Mouse (Mus musculus) myocyte (in vitro differentiated cells): ENCODE data around the gene Ruvbl1. TPM values are rescaled to one million over a fixed set of nuclear protein-coding genes. Genes with fewer than 3 reads are reported as not detected.
A peak's percentile ranks its signal among the peaks of the same experiment; 100 is the strongest.

ENCODE experiments used
- H3K27me3 ChIP-seq: one replicate; pipeline ENCODE4 v1.6.1; 2011; ENCODE audit not compliant: control insufficient read depth, insufficient read depth, insufficient read length
- H3K36me3 ChIP-seq: one replicate; pipeline ENCODE4 v1.6.1; 2011; ENCODE audit not compliant: control insufficient read depth, insufficient read depth
- H3K4me2 ChIP-seq: one replicate; pipeline ENCODE4 v1.6.1; 2011; ENCODE audit warnings: low read depth, control low read depth
- H3K4me3 ChIP-seq: one replicate; pipeline ENCODE4 v1.5.1; 2011; ENCODE audit warnings: mild to moderate bottlenecking, control low read depth, moderate library complexity
- H3K79me2 ChIP-seq: one replicate; pipeline ENCODE4 v1.6.1; 2011; ENCODE audit not compliant: control insufficient read depth, insufficient read depth
- H3ac ChIP-seq: one replicate; pipeline ENCODE4 v1.6.1; 2011; ENCODE audit not compliant: control insufficient read depth, insufficient read length
- CEBPB ChIP-seq: IDR thresholded peaks from 2 replicates; pipeline ENCODE4 v1.6.1; 2011; ENCODE audit warnings: mild to moderate bottlenecking, moderate library complexity; ENCODE audit not compliant: poor library complexity, insufficient read depth, severe bottlenecking
- E2F4 ChIP-seq: IDR thresholded peaks from one replicate; pipeline ENCODE4 v1.6.1; 2011; ENCODE audit warnings: mild to moderate bottlenecking, control low read depth, moderate library complexity; ENCODE audit not compliant: insufficient read depth
- MAX ChIP-seq: IDR thresholded peaks from one replicate; pipeline ENCODE4 v1.6.1; 2011; ENCODE audit warnings: low read depth, mild to moderate bottlenecking, control low read depth
- MYOD1 ChIP-seq, 3 experiments: IDR thresholded peaks; one replicate each; pipeline ENCODE4 v1.6.1; 2011; ENCODE audit warnings: control low read depth in 2 of 3, low read depth in 2 of 3, mild to moderate bottlenecking in 2 of 3, moderate library complexity in 1 of 3; ENCODE audit not compliant: insufficient read length in 2 of 3, control insufficient read depth in 1 of 3
- MYOG ChIP-seq, 3 experiments: IDR thresholded peaks; one replicate each; pipeline ENCODE4 v1.6.1; 2011; ENCODE audit warnings: control low read depth in 2 of 3, low read depth in 2 of 3, mild to moderate bottlenecking in 2 of 3; ENCODE audit not compliant: insufficient read length in 2 of 3, control insufficient read depth in 1 of 3, insufficient read depth in 1 of 3
- POLR2A ChIP-seq: IDR thresholded peaks from one replicate; pipeline ENCODE4 v1.6.1; 2011; ENCODE audit warnings: low read depth, mild to moderate bottlenecking, control low read depth, moderate library complexity; ENCODE audit not compliant: insufficient read length
- POLR2AphosphoS2 ChIP-seq: IDR thresholded peaks from one replicate; pipeline ENCODE4 v1.6.1; 2011; ENCODE audit warnings: low read depth, control low read depth; ENCODE audit not compliant: insufficient read length
- REST ChIP-seq: IDR thresholded peaks from one replicate; pipeline ENCODE4 v1.6.1; 2011; ENCODE audit warnings: mild to moderate bottlenecking, control low read depth, moderate library complexity; ENCODE audit not compliant: insufficient read depth, insufficient read length
- SRF ChIP-seq: IDR thresholded peaks from one replicate; pipeline ENCODE4 v1.6.1; 2011; ENCODE audit warnings: low read depth; ENCODE audit not compliant: control insufficient read depth, insufficient read length
- TCF12 ChIP-seq: IDR thresholded peaks from one replicate; pipeline ENCODE4 v1.6.1; 2011; ENCODE audit warnings: mild to moderate bottlenecking, control low read depth; ENCODE audit not compliant: poor library complexity, insufficient read depth, severe bottlenecking
- TCF3 ChIP-seq: IDR thresholded peaks from one replicate; pipeline ENCODE4 v1.6.1; 2011; ENCODE audit warnings: low read depth, control low read depth; ENCODE audit not compliant: insufficient read length
- USF1 ChIP-seq: IDR thresholded peaks from one replicate; pipeline ENCODE4 v1.6.1; 2011; ENCODE audit warnings: low read depth, mild to moderate bottlenecking, control low read depth, moderate library complexity
- polyA plus RNA-seq: library from polyadenylated mRNA; unstranded; fragments of >200 nt; fragmentation: generic; extraction: Trizol; gene quantifications from one replicate; pipeline ENCODE4 v1.2.1, GENCODE M21; 2012; ENCODE audit warnings: missing spikeins

The Ruvbl1 gene
- polyA plus RNA-seq, 1 experiment: 58.6 TPM

- TF ChIP-seq MYOD1 (IDR thresholded peaks at IDR 0.05; ENCODE audit: control insufficient read depth in 1 of 3, insufficient read length in 2 of 3, low read depth in 2 of 3): no peak
- TF ChIP-seq POLR2A: no peak
- no peak for TF ChIP-seq MAX
- TF ChIP-seq MYOG (IDR thresholded peaks at IDR 0.05; ENCODE audit: control insufficient read depth in 1 of 3, insufficient read depth in 1 of 3, insufficient read length in 2 of 3, low read depth in 2 of 3): no peak
- TF ChIP-seq POLR2AphosphoS2: no peak
- no peak for TF ChIP-seq E2F4
- H3K27me3 ChIP-seq: peaks cover 7% of the 10 kb centered on the region
- peak overlapping the region; percentile 73 for H3K4me2 ChIP-seq
- H3K4me3 ChIP-seq: peak overlapping the region; percentile 38
- peak overlapping the region; percentile 41 for H3ac ChIP-seq
- H3K79me2 ChIP-seq: no peaks in the 10 kb centered on the region
- no peaks in the 10 kb centered on the region for H3K36me3 ChIP-seq
Observed at GRCm38 (mm10) chr6:88445661-88446060, 19.5 kb upstream of the Ruvbl1 start.

DNA sequence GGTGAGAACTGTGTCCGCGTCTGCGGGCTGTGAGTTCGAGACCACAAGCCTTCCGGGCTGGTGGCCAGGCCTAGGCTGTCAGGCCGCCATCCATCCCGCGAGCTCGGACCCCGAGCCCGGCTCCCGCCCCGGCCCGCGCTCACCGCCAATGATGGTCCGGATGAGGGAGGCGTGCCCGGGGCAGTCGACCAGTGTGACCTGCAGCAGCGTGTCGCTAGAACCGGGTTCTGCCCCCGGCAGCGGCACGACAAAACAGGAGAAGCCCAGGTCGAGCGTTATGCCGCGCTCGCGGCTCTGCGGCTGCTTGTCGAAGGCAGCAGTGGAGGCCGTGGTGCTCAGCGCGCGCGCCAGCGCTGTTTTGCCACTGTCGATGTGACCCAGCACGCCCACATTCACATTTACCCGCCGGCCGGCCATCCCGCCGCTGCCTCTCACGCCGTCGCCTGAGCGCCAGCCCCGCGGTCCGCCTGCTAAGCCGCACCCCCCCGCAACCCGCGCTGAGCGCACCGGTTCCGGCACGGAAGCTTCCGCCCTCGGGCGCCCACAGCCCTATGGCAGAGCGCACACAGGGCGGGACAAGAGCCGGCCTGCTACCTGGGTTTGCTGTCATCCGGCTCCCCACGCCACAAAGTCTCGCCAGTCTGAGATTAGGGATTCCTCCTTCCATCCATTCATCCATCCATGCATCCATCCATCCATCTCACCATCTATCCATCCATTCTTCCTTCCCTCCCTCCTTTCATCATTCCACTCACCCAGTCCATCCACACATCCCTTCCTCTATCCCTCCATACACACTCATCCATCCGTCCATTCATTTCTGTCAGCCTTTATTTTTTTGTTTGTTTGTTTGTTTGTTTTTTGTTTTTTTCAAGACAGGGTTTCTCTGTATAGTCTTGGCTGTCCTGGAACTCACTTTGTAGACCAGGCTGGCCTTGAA is 18.9 kb upstream of the Ruvbl1 start, which contains the start of gene Eefsec:
Gene Eefsec, minus strand, starts transcription at position 477 of the 940 bp plus-strand sequence.
- H3ac ChIP-seq: peak within 1 kb of the TSS; percentile 41
- H3K4me2 ChIP-seq: peak within 1 kb of the TSS; percentile 73
- H3K4me3 ChIP-seq: peak within 1 kb of the TSS; percentile 38
- TF ChIP-seq USF1 (no peak), SRF (no peak), REST (no peak), POLR2A (peak; percentile 86), MAX (no peak), TCF12 (no peak), MYOG (IDR thresholded peaks at IDR 0.05; ENCODE audit: control insufficient read depth in 1 of 3, insufficient read depth in 1 of 3, insufficient read length in 2 of 3, low read depth in 2 of 3) (peak in 2 of 3 experiments; percentile 34 to 60), CEBPB (no peak), POLR2AphosphoS2 (peak; percentile 77), TCF3 (no peak), MYOD1 (IDR thresholded peaks at IDR 0.05; ENCODE audit: control insufficient read depth in 1 of 3, insufficient read length in 2 of 3, low read depth in 2 of 3) (peak in 1 of 3 experiments; percentile 17), E2F4 (peak; percentile 73)
- H3K79me2 ChIP-seq: no peaks in the 10 kb centered on the region
- H3K36me3 ChIP-seq: no peaks in the 10 kb centered on the region
- peaks cover 14% of the 10 kb centered on the region for H3K27me3 ChIP-seq

- Histone ChIP-seq H3K79me2 (no peaks in the 10 kb centered on the region), H3ac (no peak overlapping the region), H3K4me2 (no peak overlapping the region), H3K4me3 (no peak overlapping the region), H3K27me3 (peaks cover 17% of the 10 kb centered on the region), H3K36me3 (no peaks in the 10 kb centered on the region)
- TF ChIP-seq SRF (no peak), TCF3 (no peak), CEBPB (no peak), E2F4 (no peak), POLR2AphosphoS2 (no peak), REST (no peak), MAX (no peak), TCF12 (no peak), USF1 (no peak), MYOG (IDR thresholded peaks at IDR 0.05; ENCODE audit: control insufficient read depth in 1 of 3, insufficient read depth in 1 of 3, insufficient read length in 2 of 3, low read depth in 2 of 3) (no peak), MYOD1 (IDR thresholded peaks at IDR 0.05; ENCODE audit: control insufficient read depth in 1 of 3, insufficient read length in 2 of 3, low read depth in 2 of 3) (no peak), POLR2A (no peak)
Observed at GRCm38 (mm10) chr6:88447454-88447853, 17.8 kb upstream of the Ruvbl1 start.

- peaks cover 39% of the 10 kb centered on the region for H3K27me3 ChIP-seq
- TF ChIP-seq POLR2AphosphoS2 (no peak), MAX (no peak), TCF3 (no peak), E2F4 (no peak), MYOD1 (IDR thresholded peaks at IDR 0.05; ENCODE audit: control insufficient read depth in 1 of 3, insufficient read length in 2 of 3, low read depth in 2 of 3) (no peak), POLR2A (no peak), USF1 (no peak), REST (no peak), MYOG (IDR thresholded peaks at IDR 0.05; ENCODE audit: control insufficient read depth in 1 of 3, insufficient read depth in 1 of 3, insufficient read length in 2 of 3, low read depth in 2 of 3) (no peak), CEBPB (no peak), SRF (no peak), TCF12 (no peak)
- H3K79me2 ChIP-seq: no peaks in the 10 kb centered on the region
- H3K4me3 ChIP-seq: no peak overlapping the region
- H3K36me3 ChIP-seq: no peaks in the 10 kb centered on the region
- H3ac ChIP-seq: no peak overlapping the region
- no peak overlapping the region for H3K4me2 ChIP-seq
Observed at GRCm38 (mm10) chr6:88454545-88454944, 10.7 kb upstream of the Ruvbl1 start.
